Mouse (Mus musculus) liver, embryonic 13.5 days (tissue): Measurements from ENCODE around the gene Akna. TPM values are rescaled to one million over a fixed set of nuclear protein-coding genes. Genes with fewer than 3 reads are reported as not detected.

Experiments used
- ATAC-seq: fragments of 200-750 bp; cut with Nextera tagmentation; 2 replicates; pipeline ENCODE4 v1.8.0; 2017; ENCODE audit warnings: low read depth, mild to moderate bottlenecking, moderate number of reproducible peaks, moderate library complexity
- DNase-seq: peaks from one replicate; pipeline ENCODE4 v3.0.0; 2022
- H3K27ac ChIP-seq: fragments of 300-500 bp; sonication (generic); 2 replicates; pipeline ENCODE4 v1.5.1; 2015; ENCODE audit warnings: moderate library complexity, mild to moderate bottlenecking, inconsistent platforms
- H3K27me3 ChIP-seq: fragments of 300-500 bp; sonication (generic); 2 replicates; pipeline ENCODE4 v1.6.1; 2015; ENCODE audit warnings: mild to moderate bottlenecking, inconsistent platforms
- H3K36me3 ChIP-seq: fragments of 300-500 bp; sonication (generic); 2 replicates; pipeline ENCODE4 v1.6.1; 2015; ENCODE audit warnings: mild to moderate bottlenecking, inconsistent platforms
- H3K4me1 ChIP-seq: fragments of 300-500 bp; sonication (generic); replicated peaks from 2 replicates; pipeline ENCODE4 v1.6.1; 2015; ENCODE audit warnings: inconsistent platforms
- H3K4me2 ChIP-seq: fragments of 300-500 bp; sonication (generic); 2 replicates; pipeline ENCODE4 v1.6.1; 2015; ENCODE audit warnings: inconsistent platforms, mild to moderate bottlenecking, moderate library complexity
- H3K4me3 ChIP-seq: fragments of 300-500 bp; sonication (generic); replicated peaks from 2 replicates; pipeline ENCODE4 v1.5.1; 2015; ENCODE audit warnings: mild to moderate bottlenecking, inconsistent platforms
- H3K9ac ChIP-seq: fragments of 300-500 bp; sonication (generic); 2 replicates; pipeline ENCODE4 v1.6.1; 2015; ENCODE audit warnings: mild to moderate bottlenecking, inconsistent platforms
- H3K9me3 ChIP-seq: fragments of 300-500 bp; sonication (generic); replicated peaks from 2 replicates; pipeline ENCODE4 v1.6.1; 2016; ENCODE audit warnings: inconsistent platforms
- WGBS: fragments of 180-500 bp; shearing (Covaris S2); methylation state at CpG from one replicate; pipeline ENCODE4 v1.1.7; 2015; ENCODE audit not compliant: insufficient replicate concordance; 5-methylcytosine and 5-hydroxymethylcytosine counted together
- polyA plus RNA-seq: library from polyadenylated mRNA; unstranded; fragments of >200 nt; fragmentation: Nextera tagmentation; extraction: Ambion mirVana; gene quantifications from 2 replicates; pipeline ENCODE4 v1.2.1, GENCODE M21; 2015

The Akna gene
- 3.0 and 3.8 TPM in 2 replicates for polyA plus RNA-seq

DNA sequence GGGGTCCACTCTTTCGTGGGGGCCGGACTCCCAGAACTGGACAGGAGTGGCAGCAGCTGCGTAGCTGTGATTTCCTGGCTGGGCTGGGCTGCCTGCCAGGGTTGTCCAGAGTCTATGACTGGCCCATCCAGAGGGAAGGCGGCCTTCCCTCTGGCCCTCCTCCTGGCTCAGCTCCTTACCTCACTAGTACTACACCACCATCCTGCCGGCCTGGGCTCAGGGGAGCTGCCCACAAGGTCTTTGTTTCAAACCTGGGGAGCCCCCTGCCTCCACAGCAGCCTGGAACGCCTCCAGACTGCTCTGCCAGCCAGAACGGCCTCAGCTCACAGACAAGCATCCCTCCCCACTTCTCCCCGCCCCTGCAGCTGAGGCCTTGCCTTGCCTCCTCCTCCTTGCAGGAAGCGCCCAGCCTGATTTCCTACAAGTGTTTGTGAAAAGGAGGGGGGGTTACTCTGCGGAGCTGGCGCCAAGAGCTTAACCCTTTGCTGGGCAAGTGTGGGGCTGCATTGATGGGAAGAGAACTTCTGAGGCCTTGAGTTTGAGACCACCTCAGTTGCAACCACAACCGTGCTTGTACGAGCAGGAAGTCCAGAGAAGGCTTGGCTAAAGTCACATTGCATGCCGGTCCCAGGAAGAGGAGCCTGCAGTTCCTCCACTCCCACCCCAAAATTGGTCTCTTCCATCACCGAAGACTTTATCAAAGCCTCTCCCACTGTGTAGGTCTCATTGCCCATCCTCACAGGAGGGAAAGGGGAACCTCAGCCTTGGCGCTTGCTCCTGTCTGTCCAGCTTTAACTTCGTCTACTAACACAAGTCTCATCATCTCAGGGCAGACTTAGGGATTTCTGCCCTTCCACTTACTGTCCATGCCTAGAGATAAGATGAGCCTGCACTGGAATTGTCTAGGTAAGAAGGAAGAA lies at the start of gene Akna:
TSS of gene Akna (minus strand) at position 315 of the 920 bp plus-strand sequence.
- Histone ChIP-seq H3K9me3 (no peaks in the 10 kb centered on the region), H3K27ac (peak within 1 kb of the TSS; percentile 67), H3K4me2 (peak within 1 kb of the TSS; percentile 49), H3K4me1 (peaks cover 94% of the 10 kb centered on the region), H3K36me3 (no peaks in the 10 kb centered on the region), H3K9ac (peak within 1 kb of the TSS; percentile 59), H3K4me3 (peak within 1 kb of the TSS; percentile 40), H3K27me3 (no peaks in the 10 kb centered on the region)
- 20% methylated on average over 17 of the region's 17 CpGs for WGBS
- peak; percentile 55 for DNase-seq
- peak; percentile 51 for ATAC-seq

DNA sequence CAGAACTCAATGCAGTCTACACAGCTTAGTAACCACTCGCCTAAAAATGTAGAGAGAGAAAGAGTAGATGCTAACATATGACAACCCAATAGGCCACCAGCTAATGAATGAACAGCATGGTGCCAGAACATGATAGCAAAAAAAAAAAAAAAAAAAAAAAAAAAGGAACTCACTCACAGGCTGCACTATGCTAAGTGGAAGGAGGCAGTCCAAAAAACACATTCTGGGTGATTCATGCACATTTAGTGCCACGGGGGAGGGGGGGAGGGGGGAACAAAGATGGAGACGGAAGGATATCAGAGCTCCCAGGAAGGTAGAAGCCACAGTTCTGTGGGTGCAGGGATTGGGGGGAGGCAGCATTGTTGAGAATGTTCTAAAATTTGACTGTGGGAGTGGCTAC lies 49.4 kb upstream of the Akna start:
- Histone ChIP-seq H3K4me1 (no peaks in the 10 kb centered on the region), H3K9me3 (no peaks in the 10 kb centered on the region), H3K27me3 (no peaks in the 10 kb centered on the region), H3K9ac (no peak overlapping the region), H3K36me3 (no peaks in the 10 kb centered on the region), H3K27ac (no peak overlapping the region), H3K4me3 (no peak overlapping the region), H3K4me2 (no peak overlapping the region)
- DNase-seq (no peak), ATAC-seq (no peak)
- WGBS = 53% methylated on average over 3 of the region's 3 CpGs

DNA sequence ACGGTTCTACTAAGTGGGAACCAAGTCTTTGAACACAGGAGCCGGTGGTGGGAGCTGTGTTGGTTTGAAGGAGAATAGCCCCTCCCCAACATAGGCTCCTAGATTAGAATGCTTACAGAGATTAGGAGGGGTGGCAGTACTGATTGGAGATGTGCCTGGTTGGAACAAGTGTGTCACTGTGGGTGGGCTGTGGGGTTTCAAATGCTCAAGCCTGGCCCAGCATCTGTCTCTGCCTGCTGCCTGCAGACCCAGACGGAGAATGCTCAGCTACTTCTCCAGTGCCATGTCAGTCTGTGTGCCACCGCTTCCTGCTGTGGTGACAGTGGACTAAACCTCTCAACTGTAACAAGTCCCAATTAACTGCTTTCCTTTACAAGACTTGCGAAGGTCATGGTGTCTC lies 47.4 kb upstream of the Akna start:
- Histone ChIP-seq H3K27me3 (no peaks in the 10 kb centered on the region), H3K9me3 (no peaks in the 10 kb centered on the region), H3K9ac (no peak overlapping the region), H3K4me2 (no peak overlapping the region), H3K27ac (no peak overlapping the region), H3K4me1 (no peaks in the 10 kb centered on the region), H3K36me3 (no peaks in the 10 kb centered on the region), H3K4me3 (no peak overlapping the region)
- WGBS = 70% methylated on average over 5 of the region's 5 CpGs
- DNase-seq (no peak), ATAC-seq (no peak)

DNA sequence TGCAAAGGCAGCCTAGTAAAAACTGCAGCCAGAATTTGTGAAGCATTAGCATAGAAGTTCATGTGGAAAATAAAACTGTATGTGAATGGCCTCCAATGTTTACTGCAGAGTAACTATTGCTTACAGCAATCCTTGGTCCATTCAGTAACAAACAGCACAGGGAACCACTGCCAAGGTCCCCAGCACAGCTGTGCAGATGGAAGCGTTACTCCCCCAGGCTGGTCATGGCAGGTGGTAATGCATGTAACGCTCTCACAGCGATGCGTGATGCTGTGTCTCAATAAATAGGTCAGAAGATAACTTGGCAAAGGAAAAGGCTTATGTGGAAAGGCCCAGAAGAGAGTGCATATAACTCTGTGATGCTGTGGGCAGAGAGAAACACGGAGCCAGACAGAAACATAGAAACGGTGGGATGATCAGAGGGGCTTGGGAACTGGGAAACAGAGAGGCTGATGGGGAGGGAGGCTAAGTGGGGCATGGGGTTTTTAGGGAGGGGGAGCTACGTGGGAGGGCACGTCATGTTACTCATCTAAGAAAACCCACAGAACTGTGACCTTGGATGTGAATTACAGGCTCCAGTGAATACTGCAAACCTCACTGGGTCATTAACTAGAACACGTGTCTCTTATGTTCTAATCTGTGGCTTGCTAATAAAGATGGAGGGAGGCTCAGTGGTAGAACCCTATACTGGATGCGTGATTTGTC lies 41.4 kb upstream of the Akna start:
- H3K9ac ChIP-seq = no peak overlapping the region
- WGBS = 73% methylated on average over 10 of the region's 10 CpGs
- H3K4me2 ChIP-seq = no peak overlapping the region
- H3K27ac ChIP-seq = no peak overlapping the region
- H3K9me3 ChIP-seq = no peaks in the 10 kb centered on the region
- no peak for DNase-seq
- H3K27me3 ChIP-seq = no peaks in the 10 kb centered on the region
- no peaks in the 10 kb centered on the region for H3K4me1 ChIP-seq
- H3K36me3 ChIP-seq = no peaks in the 10 kb centered on the region
- no peak for ATAC-seq
- no peak overlapping the region for H3K4me3 ChIP-seq

DNA sequence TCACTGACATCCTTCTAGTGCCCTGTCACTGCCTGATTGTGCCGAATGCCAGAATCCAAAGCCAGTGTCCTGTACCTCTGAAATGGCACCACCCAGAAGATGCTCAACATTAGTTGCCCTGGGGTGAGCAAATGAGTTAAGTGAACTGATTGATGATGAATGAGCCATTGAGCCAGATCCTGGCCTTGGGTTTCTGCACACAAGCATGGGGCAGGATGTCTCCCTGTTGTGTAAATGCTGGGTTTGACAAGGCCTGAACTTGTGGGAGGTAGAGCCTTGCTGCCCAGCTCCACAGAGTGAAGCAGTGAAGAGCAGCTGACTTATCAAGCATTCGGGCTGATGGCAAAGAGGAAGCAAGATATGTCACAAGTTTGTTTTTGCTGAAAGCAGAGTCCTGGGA lies 39.9 kb upstream of the Akna start:
- H3K27ac ChIP-seq = no peak overlapping the region
- H3K4me3 ChIP-seq = no peak overlapping the region
- no peak overlapping the region for H3K9ac ChIP-seq
- H3K36me3 ChIP-seq = no peaks in the 10 kb centered on the region
- no peaks in the 10 kb centered on the region for H3K4me1 ChIP-seq
- no peaks in the 10 kb centered on the region for H3K27me3 ChIP-seq
- H3K4me2 ChIP-seq = no peak overlapping the region
- DNase-seq (no peak), ATAC-seq (no peak)
- 59% methylated on average over 2 of the region's 2 CpGs for WGBS
- no peaks in the 10 kb centered on the region for H3K9me3 ChIP-seq

DNA sequence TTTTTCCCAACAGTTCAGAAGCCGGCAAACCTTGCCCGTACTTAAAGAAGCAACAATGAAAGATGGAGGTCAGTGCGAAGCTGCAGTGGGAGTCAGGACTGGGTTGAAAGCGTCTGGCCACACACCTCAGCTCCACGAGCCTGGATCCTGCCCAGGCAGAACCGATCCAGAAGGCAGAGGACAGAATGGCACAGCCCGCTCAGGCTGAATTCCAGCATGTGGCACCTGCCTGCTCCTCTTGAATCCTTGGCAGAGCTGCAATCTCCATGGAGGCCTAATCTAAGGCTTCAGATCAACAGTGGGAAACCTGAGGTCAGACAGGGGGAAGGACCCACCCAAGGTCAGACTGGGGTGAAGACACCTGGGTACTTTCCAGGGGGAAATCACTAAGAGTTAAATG lies 38.5 kb upstream of the Akna start:
- DNase-seq (no peak), ATAC-seq (no peak)
- 77% methylated on average over 7 of the region's 7 CpGs for WGBS
- Histone ChIP-seq H3K4me2 (no peak overlapping the region), H3K4me3 (no peak overlapping the region), H3K36me3 (no peaks in the 10 kb centered on the region), H3K4me1 (no peaks in the 10 kb centered on the region), H3K27me3 (no peaks in the 10 kb centered on the region), H3K9me3 (no peaks in the 10 kb centered on the region), H3K27ac (no peak overlapping the region), H3K9ac (no peak overlapping the region)

DNA sequence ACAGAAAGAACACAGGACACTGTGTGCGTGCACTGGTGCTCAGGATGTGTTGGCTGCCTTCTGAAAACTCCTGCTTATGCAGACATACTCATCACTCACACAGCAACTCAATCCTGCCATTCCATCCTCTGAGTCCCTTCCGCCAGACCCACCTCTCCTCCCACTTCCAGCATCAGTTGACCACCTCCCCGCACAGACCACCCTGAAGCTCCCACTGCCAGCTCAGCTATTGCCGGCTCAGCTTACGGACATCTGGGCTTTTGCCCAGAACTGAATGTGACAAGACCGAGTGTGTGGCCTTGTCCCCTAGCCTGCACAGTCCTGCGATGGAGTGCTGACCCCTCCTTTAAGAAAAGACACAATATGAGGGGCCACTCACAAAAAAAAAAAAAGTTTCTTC lies 37.1 kb upstream of the Akna start:
- H3K27ac ChIP-seq = no peak overlapping the region
- ATAC-seq (no peak), DNase-seq (no peak)
- H3K9ac ChIP-seq = no peak overlapping the region
- no peaks in the 10 kb centered on the region for H3K9me3 ChIP-seq
- H3K4me2 ChIP-seq = no peak overlapping the region
- no peaks in the 10 kb centered on the region for H3K27me3 ChIP-seq
- H3K36me3 ChIP-seq = no peaks in the 10 kb centered on the region
- no peak overlapping the region for H3K4me3 ChIP-seq
- 69% methylated on average over 7 of the region's 7 CpGs for WGBS
- no peaks in the 10 kb centered on the region for H3K4me1 ChIP-seq

DNA sequence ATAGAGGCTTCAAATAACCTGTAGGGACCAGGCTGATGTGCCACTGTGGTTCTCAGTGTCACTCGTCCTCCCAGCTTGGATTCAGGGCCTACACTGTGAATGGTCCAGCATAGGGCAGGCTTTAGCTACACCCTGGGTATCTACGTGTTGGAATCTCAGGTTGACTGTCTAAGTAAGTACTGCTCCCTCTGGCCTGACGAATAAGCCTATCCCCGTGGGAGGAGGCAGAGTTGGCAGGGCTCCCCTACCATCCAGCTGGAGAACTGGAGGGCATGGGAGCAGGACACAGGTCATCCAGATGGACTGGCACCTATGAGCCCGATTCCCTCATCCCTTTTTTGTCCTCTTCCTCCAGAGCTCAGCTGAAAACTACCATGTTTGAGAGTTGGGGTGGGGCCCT lies 34.8 kb upstream of the Akna start:
- ATAC-seq = no peak
- no peak overlapping the region for H3K27ac ChIP-seq
- no peak for DNase-seq

DNA sequence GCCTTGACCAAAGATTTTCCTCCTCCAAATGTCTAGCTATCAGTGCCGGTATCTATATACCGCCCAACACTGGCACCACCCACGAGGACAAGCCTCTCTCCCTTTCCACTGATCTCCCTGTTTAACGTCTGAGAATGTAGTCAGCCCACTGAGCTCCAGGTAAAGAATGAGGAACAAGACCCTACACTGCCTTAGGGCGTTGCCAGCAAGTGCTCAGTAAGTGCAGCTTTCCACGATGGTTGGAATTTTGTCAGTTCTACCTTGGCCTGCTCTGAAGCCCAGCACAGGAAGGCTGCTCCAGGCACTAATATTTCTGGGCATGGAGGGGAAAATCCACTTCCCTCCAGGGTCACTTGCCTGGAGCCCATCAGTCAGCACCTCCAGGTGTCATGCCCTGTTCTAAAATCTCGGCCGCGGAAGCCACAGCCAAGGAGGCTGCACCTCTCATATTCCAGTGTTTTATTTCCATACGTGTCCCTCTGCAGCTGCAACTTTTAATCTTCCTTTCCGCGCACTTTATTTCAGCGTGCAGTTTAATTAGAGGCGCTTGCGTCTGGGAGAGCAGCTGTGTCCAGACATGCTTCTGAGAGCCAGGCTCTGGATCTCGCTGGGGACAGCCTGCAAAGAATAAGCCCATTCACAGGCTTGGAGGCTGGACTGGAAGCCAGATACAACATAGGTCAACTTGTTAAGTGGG lies 34.1 kb upstream of the Akna start:
- 72% methylated on average over 16 of the region's 16 CpGs for WGBS
- Histone ChIP-seq H3K4me2 (no peak overlapping the region), H3K27ac (no peak overlapping the region), H3K9me3 (no peaks in the 10 kb centered on the region), H3K27me3 (no peaks in the 10 kb centered on the region), H3K4me3 (no peak overlapping the region), H3K4me1 (no peaks in the 10 kb centered on the region), H3K9ac (no peak overlapping the region), H3K36me3 (no peaks in the 10 kb centered on the region)
- ATAC-seq = no peak
- DNase-seq = no peak

More for the DNA sequence above, 34.8 kb upstream of the Akna start:
- Histone ChIP-seq H3K36me3 (no peaks in the 10 kb centered on the region), H3K9me3 (no peaks in the 10 kb centered on the region), H3K4me2 (no peak overlapping the region), H3K9ac (no peak overlapping the region), H3K4me1 (no peaks in the 10 kb centered on the region), H3K4me3 (no peak overlapping the region), H3K27me3 (no peaks in the 10 kb centered on the region)
- WGBS = 61% methylated on average over 5 of the region's 5 CpGs

DNA sequence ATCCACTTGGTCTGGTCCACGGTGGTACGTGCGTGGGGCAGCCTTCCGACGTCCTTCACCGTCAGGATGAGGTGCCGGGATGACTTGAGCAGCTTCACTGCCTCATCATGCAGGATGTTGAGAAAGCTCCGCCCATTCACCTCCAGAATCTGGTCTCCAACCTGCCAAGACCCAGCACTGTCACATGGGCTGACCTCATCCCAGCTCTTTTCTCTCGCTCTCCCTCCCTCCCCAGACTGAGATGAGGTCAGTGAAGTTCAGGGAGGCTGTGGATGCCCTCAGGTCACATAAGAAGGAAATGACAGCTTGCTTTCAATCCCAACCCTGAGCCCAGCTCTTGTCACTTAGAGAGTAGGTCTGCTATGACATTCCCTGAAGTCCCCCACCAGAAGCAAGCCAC lies 32.2 kb upstream of the Akna start:
- Histone ChIP-seq H3K9ac (no peak overlapping the region), H3K4me1 (no peaks in the 10 kb centered on the region), H3K27ac (no peak overlapping the region), H3K9me3 (no peaks in the 10 kb centered on the region), H3K4me2 (no peak overlapping the region), H3K4me3 (no peak overlapping the region), H3K27me3 (no peaks in the 10 kb centered on the region), H3K36me3 (no peaks in the 10 kb centered on the region)
- no peak for ATAC-seq
- DNase-seq = no peak
- 66% methylated on average over 9 of the region's 9 CpGs for WGBS

DNA sequence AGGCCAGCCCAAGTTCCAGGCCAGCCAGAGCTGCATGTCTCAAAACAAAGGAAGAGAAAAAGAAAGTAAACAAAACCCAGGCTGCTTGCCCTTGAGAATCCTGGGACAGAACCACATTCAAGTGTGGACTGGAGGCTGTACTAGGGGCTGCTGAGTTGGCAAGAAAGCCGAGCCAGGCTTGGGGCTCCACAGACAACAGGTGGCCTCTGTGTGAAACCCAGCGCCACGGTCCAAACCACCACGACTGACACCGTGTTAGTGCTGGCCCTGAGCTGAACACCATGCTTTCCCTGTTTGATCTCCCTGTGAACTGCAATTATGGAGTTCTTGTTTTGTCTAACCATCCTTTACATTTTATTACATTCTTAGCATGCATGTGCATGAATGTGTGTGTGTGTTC lies 27.9 kb upstream of the Akna start:
- no peak for ATAC-seq
- WGBS = 64% methylated on average over 5 of the region's 5 CpGs
- Histone ChIP-seq H3K4me3 (no peak overlapping the region), H3K27me3 (no peaks in the 10 kb centered on the region), H3K4me2 (no peak overlapping the region), H3K27ac (no peak overlapping the region), H3K4me1 (no peaks in the 10 kb centered on the region), H3K9ac (no peak overlapping the region), H3K36me3 (no peaks in the 10 kb centered on the region), H3K9me3 (no peaks in the 10 kb centered on the region)
- no peak for DNase-seq
